Mouse (Mus musculus) large intestine, adult 2 months (tissue): ENCODE results near the gene Clcnkb. TPM values are rescaled to one million over a fixed set of nuclear protein-coding genes. Genes with fewer than 3 reads are reported as not detected.

Experiments
- DNase-seq: peaks from one replicate; pipeline ENCODE4 v3.0.0-alpha.2; 2012; ENCODE audit warnings: low read depth, low spot score
- WGBS: fragments of 180-500 bp; shearing (Covaris S2); methylation state at CpG from one replicate; pipeline ENCODE4 v1.1.7; 2018; 5-methylcytosine and 5-hydroxymethylcytosine counted together
- polyA plus RNA-seq: library from polyadenylated mRNA; depleted of rRNA; stranded (reverse); fragments of >200 nt; gene quantifications from 2 replicates; pipeline ENCODE4 v1.2.3, GENCODE M21; 2012

Clcnkb gene
- polyA plus RNA-seq, 1 experiment, result not detected

GRCm38 (mm10) chr4:141439083-141439803 lies 23.4 kb upstream of the Clcnkb start:
- WGBS, result 44% methylated on average over 12 of the region's 12 CpGs
- no peak for DNase-seq

GRCm38 (mm10) chr4:141435974-141436373 lies 20.2 kb upstream of the Clcnkb start, which contains the start of gene Srarp:
Gene Srarp (minus strand): TSS chr4:141436105.
- DNase-seq, result no peak
- WGBS, result 92% methylated on average over 1 of the region's 1 CpGs

- no peak for DNase-seq
- 75% methylated on average over 18 of the region's 18 CpGs for WGBS
Measured at GRCm38 (mm10) chr4:141433191-141433590, 17.4 kb upstream of the Clcnkb start.

- WGBS, result 41% methylated on average over 14 of the region's 14 CpGs
Measured at GRCm38 (mm10) chr4:141432666-141433065, 16.9 kb upstream of the Clcnkb start.

GRCm38 (mm10) chr4:141430997-141431396 lies 15.2 kb upstream of the Clcnkb start:
- DNase-seq, result peak; percentile 46
- 35% methylated on average over 9 of the region's 9 CpGs for WGBS

More at GRCm38 (mm10) chr4:141432666-141433065, 16.9 kb upstream of the Clcnkb start:
- no peak for DNase-seq

GRCm38 (mm10) chr4:141429847-141430246 lies 14.0 kb upstream of the Clcnkb start:
- 59% methylated on average over 9 of the region's 9 CpGs for WGBS

GRCm38 (mm10) chr4:141429381-141429780 lies 13.6 kb upstream of the Clcnkb start:
- no peak for DNase-seq
- 75% methylated on average over 6 of the region's 6 CpGs for WGBS

More at GRCm38 (mm10) chr4:141429847-141430246, 14.0 kb upstream of the Clcnkb start:
- DNase-seq, result no peak

GRCm38 (mm10) chr4:141427921-141428320 lies 12.1 kb upstream of the Clcnkb start:
- WGBS, result 92% methylated on average over 13 of the region's 13 CpGs
- DNase-seq, result no peak

- no peak for DNase-seq
- WGBS, result 68% methylated on average over 10 of the region's 10 CpGs
Measured at GRCm38 (mm10) chr4:141426796-141427745, 11.3 kb upstream of the Clcnkb start.

GRCm38 (mm10) chr4:141425484-141426479 lies 10.0 kb upstream of the Clcnkb start:
- no peak for DNase-seq
- 6% methylated on average over 36 of the region's 36 CpGs for WGBS

- WGBS, result 92% methylated on average over 13 of the region's 13 CpGs
- DNase-seq, result no peak
Measured at GRCm38 (mm10) chr4:141423691-141424431, 8.0 kb upstream of the Clcnkb start.

- DNase-seq, result no peak
- 64% methylated on average over 5 of the region's 5 CpGs for WGBS
Measured at GRCm38 (mm10) chr4:141423288-141423687, 7.5 kb upstream of the Clcnkb start.

- DNase-seq, result no peak
- 70% methylated on average over 5 of the region's 5 CpGs for WGBS
Measured at GRCm38 (mm10) chr4:141422841-141423240, 7.0 kb upstream of the Clcnkb start.

GRCm38 (mm10) chr4:141421423-141421822 lies 5.6 kb upstream of the Clcnkb start:
- no peak for DNase-seq
- 57% methylated on average over 14 of the region's 14 CpGs for WGBS

GRCm38 (mm10) chr4:141420886-141421285 lies 5.1 kb upstream of the Clcnkb start:
- 50% methylated on average over 9 of the region's 9 CpGs for WGBS
- DNase-seq, result no peak

- WGBS, result 57% methylated on average over 9 of the region's 9 CpGs
- no peak for DNase-seq
Measured at GRCm38 (mm10) chr4:141420192-141420829, 4.5 kb upstream of the Clcnkb start, which contains the start of gene Hspb7. Gene Hspb7 (plus strand): TSS chr4:141420779.

GRCm38 (mm10) chr4:141419398-141420191 lies 3.8 kb upstream of the Clcnkb start:
- DNase-seq, result no peak
- 55% methylated on average over 27 of the region's 27 CpGs for WGBS
